8 mouse cellular contexts compared by ENCODE assay signal in genomic region chr2:116893988-116894363, GRCm38 (mm10). TPM values are rescaled to one million over a fixed set of nuclear protein-coding genes. Genes with fewer than 3 reads are reported as not detected.
DNase-seq lines count a peak whose midpoint lies in the region; ATAC-seq and TF ChIP-seq lines count a peak whose summit lies in the region.

No protein-coding gene starts in this region.

- H3K27me3 ChIP-seq in forebrain, embryonic 14.5 days (replicated peaks; ENCODE audit: control insufficient read depth, insufficient read depth, low read length): no peaks in the 10 kb centered on the region
- no peaks in the 10 kb centered on the region for H3K27me3 ChIP-seq in intestine, postnatal 0 days (replicated peaks; ENCODE audit: control insufficient read depth, insufficient read depth, low read length)
- H3K27me3 ChIP-seq in neural tube, embryonic 15.5 days (replicated peaks): peaks cover 2% of the 10 kb centered on the region; the same call in 1 of the 2 replicates

- H3K9ac ChIP-seq in forebrain, embryonic 14.5 days (ENCODE audit: low read length): peak overlapping the region; percentile 47
- H3K9ac ChIP-seq in intestine, postnatal 0 days (ENCODE audit: low read depth, low read length): no peak overlapping the region
- peak overlapping the region; percentile 53; the same call in 1 of the 2 replicates for H3K9ac ChIP-seq in neural tube, embryonic 15.5 days (replicated peaks)

- peak; percentile 32; the same call in 1 of the 2 replicates for TF ChIP-seq CTCF in bone marrow macrophage, adult 2 months (IDR thresholded peaks at IDR 0.05; ENCODE audit: low read depth, low read length)
- TF ChIP-seq CTCF in intestine, postnatal 0 days (IDR thresholded peaks at IDR 0.05; ENCODE audit: low read depth): peak; percentile 80

- ATAC-seq in forebrain, embryonic 14.5 days: peak; percentile 87
- peak; percentile 31; the same call in 1 of the 2 replicates for ATAC-seq in intestine, postnatal 0 days
- peak; percentile 85 for ATAC-seq in neural tube, embryonic 15.5 days (ENCODE audit: low FRiP score)
- no peak for ATAC-seq in erythroblast, adult 5-6 weeks (replicated peaks; ENCODE audit: low FRiP score, poor library complexity, severe bottlenecking)

- TF ChIP-seq POLR2A in bone marrow macrophage, adult 2 months (IDR thresholded peaks at IDR 0.05; ENCODE audit: borderline replicate concordance, low read depth, low read length): no peak

- WGBS in forebrain, embryonic 14.5 days: 0% methylated on average over 9 of the region's 9 CpGs
- WGBS in intestine, postnatal 0 days: 4% methylated on average over 9 of the region's 9 CpGs
- 2% methylated on average over 9 of the region's 9 CpGs for WGBS in neural tube, embryonic 15.5 days

- H3K9me3 ChIP-seq in forebrain, embryonic 14.5 days (replicated peaks; ENCODE audit: control insufficient read depth, low read length): no peaks in the 10 kb centered on the region
- no peaks in the 10 kb centered on the region for H3K9me3 ChIP-seq in intestine, postnatal 0 days (ENCODE audit: control insufficient read depth)
- H3K9me3 ChIP-seq in neural tube, embryonic 15.5 days (replicated peaks): no peaks in the 10 kb centered on the region

- DNase-seq in left cerebral cortex, postnatal 14 days (ENCODE audit: low spot score in 2 of 2): peak; percentile 60 to 65
- no peak for DNase-seq in left cerebral cortex, adult 9 months (ENCODE audit: low spot score in 2 of 2)
- DNase-seq in forebrain, embryonic 14.5 days (ENCODE audit: low spot score): peak; percentile 87
- peak; percentile 9 to 35 for DNase-seq in lung, adult 18-20 months

- H3K36me3 ChIP-seq in forebrain, embryonic 14.5 days (ENCODE audit: control insufficient read depth, insufficient read depth, low read length): no peaks in the 10 kb centered on the region
- H3K36me3 ChIP-seq in intestine, postnatal 0 days (ENCODE audit: control insufficient read depth, insufficient read depth): no peaks in the 10 kb centered on the region
- no peaks in the 10 kb centered on the region for H3K36me3 ChIP-seq in neural tube, embryonic 15.5 days

- intact Hi-C loops in left cerebral cortex, postnatal 14 days (cut with DNase I): loop anchor here (10.0 kb wide), 1 partner anchor 551 kb away; no protein-coding TSS in a partner anchor

- peaks cover 9% of the 10 kb centered on the region for H3K4me1 ChIP-seq in bone marrow macrophage, adult 2 months (ENCODE audit: control insufficient read depth, insufficient read depth, low read length)
- no peaks in the 10 kb centered on the region for H3K4me1 ChIP-seq in forebrain, embryonic 14.5 days (ENCODE audit: control insufficient read depth, insufficient read depth, low read length)
- H3K4me1 ChIP-seq in intestine, postnatal 0 days (replicated peaks; ENCODE audit: control insufficient read depth, insufficient read depth, low read length): no peaks in the 10 kb centered on the region
- H3K4me1 ChIP-seq in neural tube, embryonic 15.5 days: peaks cover 5% of the 10 kb centered on the region; the same call in 1 of the 2 replicates

- H3K4me3 ChIP-seq in bone marrow macrophage, adult 2 months (ENCODE audit: insufficient read depth, low read length): no peak overlapping the region
- peak overlapping the region; percentile 13 for H3K4me3 ChIP-seq in forebrain, embryonic 14.5 days (ENCODE audit: low read depth, low read length)
- H3K4me3 ChIP-seq in intestine, postnatal 0 days (ENCODE audit: low read depth, low read length): peak overlapping the region; percentile 6; the same call in 1 of the 2 replicates
- H3K4me3 ChIP-seq in neural tube, embryonic 15.5 days (replicated peaks): peak overlapping the region; percentile 37

- peak overlapping the region; percentile 49 for H3K4me2 ChIP-seq in forebrain, embryonic 14.5 days (ENCODE audit: low read length)
- peak overlapping the region; percentile 50 for H3K4me2 ChIP-seq in intestine, postnatal 0 days (replicated peaks; ENCODE audit: low read depth)
- H3K4me2 ChIP-seq in neural tube, embryonic 15.5 days: peak overlapping the region; percentile 70

- no peak overlapping the region for H3K27ac ChIP-seq in bone marrow macrophage, adult 2 months (ENCODE audit: insufficient read depth, low read depth, low read length)
- no peak overlapping the region for H3K27ac ChIP-seq in forebrain, embryonic 14.5 days (ENCODE audit: low read depth, low read length)
- H3K27ac ChIP-seq in intestine, postnatal 0 days (ENCODE audit: low read depth, low read length): no peak overlapping the region
- H3K27ac ChIP-seq in neural tube, embryonic 15.5 days (replicated peaks): no peak overlapping the region

RNA-seq across cellular contexts. Expression of gene Tmco5, which starts 15.5 kb away (rescaled TPM):
- total RNA-seq in left cerebral cortex, postnatal 14 days (2021): 1 to 10 TPM; 3.0 to 4.4 TPM
- not detected in 2 replicates for polyA plus RNA-seq in bone marrow macrophage, adult 2 months (2012; ENCODE audit: insufficient read depth, insufficient read length, missing spikeins)
- not detected in 2 replicates for polyA plus RNA-seq in forebrain, embryonic 14.5 days (2014; fragmentation: Nextera tagmentation; extraction: Ambion mirVana)
- polyA plus RNA-seq in intestine, postnatal 0 days (2015; fragmentation: Nextera tagmentation; extraction: Ambion mirVana): not detected in 2 replicates
- polyA plus RNA-seq in neural tube, embryonic 15.5 days (2015; fragmentation: Nextera tagmentation; extraction: Ambion mirVana): not detected in 2 replicates
- total RNA-seq in erythroblast, adult 5-6 weeks (2015; ENCODE audit: low replicate concordance): not detected in 2 replicates
- total RNA-seq in erythroblast, adult 5-6 weeks (2017; ENCODE audit: low replicate concordance): not detected in 2 replicates

Comparison
In these comparisons a context has a peak if more than half of its experiments do, and no peak if none do; other contexts are left out.
1. DNase-seq: peak in left cerebral cortex, postnatal 14 days (2 of 2), forebrain, embryonic 14.5 days (single experiment) and lung, adult 18-20 months (2 of 2); none in left cerebral cortex, adult 9 months (0 of 2).
2. Peak in every context shown above with its lines, with median percentiles within 50 percentile points of each other: H3K4me2 ChIP-seq.